Mouse (Mus musculus) MEL (cell line): ENCODE measurements around the gene Smad1. TPM values are rescaled to one million over a fixed set of nuclear protein-coding genes. Genes with fewer than 3 reads are reported as not detected.

Experiments used
- DNase-seq: peaks from one replicate; pipeline ENCODE4 v3.0.0; 2011; ENCODE audit warnings: low read depth, low spot score
- H3K27ac ChIP-seq: 2 replicates; pipeline ENCODE4 v1.5.1; 2012; ENCODE audit warnings: low read depth, mild to moderate bottlenecking, control low read depth, low read length, moderate library complexity; ENCODE audit not compliant: control insufficient read depth
- H3K27me3 ChIP-seq, 2 experiments: fragments of 150-350 bp in 1 of 2; sonication (generic) in 1 of 2; 2 replicates each; pipeline ENCODE4 v1.6.1; 2012; ENCODE audit warnings: low read length in 2 of 2, mild to moderate bottlenecking in 2 of 2, improper control_type of control experiment in 1 of 2, moderate library complexity in 1 of 2; ENCODE audit not compliant: insufficient read depth in 2 of 2, control insufficient read depth in 1 of 2
- H3K36me3 ChIP-seq, 2 experiments: 2 replicates each; pipeline ENCODE4 v1.6.1; 2012 to 2014; ENCODE audit warnings: low read length in 2 of 2, improper control_type of control experiment in 1 of 2, inconsistent platforms in 1 of 2, mild to moderate bottlenecking in 1 of 2; ENCODE audit not compliant: insufficient read depth in 2 of 2, control insufficient read depth in 1 of 2
- H3K4me1 ChIP-seq, 2 experiments: fragments of 150-350 bp in 1 of 2; sonication (generic) in 1 of 2; 2 replicates each; pipeline ENCODE4 v1.6.1; 2012; ENCODE audit warnings: low read length in 2 of 2, improper control_type of control experiment in 1 of 2, mild to moderate bottlenecking in 1 of 2; ENCODE audit not compliant: insufficient read depth in 2 of 2, control insufficient read depth in 1 of 2
- H3K4me3 ChIP-seq, 2 experiments: fragments of 150-350 bp in 1 of 2; sonication (generic) in 1 of 2; 2 replicates each; pipeline ENCODE4 v1.5.1; 2012; ENCODE audit warnings: low read depth in 2 of 2, low read length in 2 of 2, mild to moderate bottlenecking in 2 of 2, moderate library complexity in 2 of 2, control low read depth in 1 of 2, improper control_type of control experiment in 1 of 2; ENCODE audit not compliant: control insufficient read depth in 1 of 2, insufficient read depth in 1 of 2
- H3K79me2 ChIP-seq: 2 replicates; pipeline ENCODE4 v1.6.1; 2012; ENCODE audit warnings: mild to moderate bottlenecking, low read length, moderate library complexity; ENCODE audit not compliant: control insufficient read depth, poor library complexity, insufficient read depth
- H3K9ac ChIP-seq: 2 replicates; pipeline ENCODE4 v1.6.1; 2012; ENCODE audit warnings: low read depth, mild to moderate bottlenecking, control low read depth, low read length, moderate library complexity; ENCODE audit not compliant: control insufficient read depth, poor library complexity, severe bottlenecking
- H3K9me3 ChIP-seq: fragments of 150-350 bp; sonication (generic); replicated peaks from 2 replicates; pipeline ENCODE4 v1.6.1; 2012; ENCODE audit warnings: mild to moderate bottlenecking, low read length, improper control_type of control experiment, moderate library complexity; ENCODE audit not compliant: insufficient read depth
- BHLHE40 ChIP-seq: IDR thresholded peaks from 2 replicates; pipeline ENCODE4 v1.6.1; 2012; ENCODE audit warnings: low read depth, mild to moderate bottlenecking, inconsistent platforms, low read length, improper control_type of control experiment, borderline replicate concordance
- E2F4 ChIP-seq: IDR thresholded peaks from 2 replicates; pipeline ENCODE4 v1.6.1; 2011; ENCODE audit warnings: low read depth, low read length, improper control_type of control experiment, borderline replicate concordance
- ELF1 ChIP-seq: IDR thresholded peaks from 2 replicates; pipeline ENCODE4 v1.6.1; 2014; ENCODE audit warnings: low read depth, mild to moderate bottlenecking, inconsistent platforms, low read length, improper control_type of control experiment, moderate library complexity
- EP300 ChIP-seq, 2 experiments: IDR thresholded peaks; 2 replicates each; pipeline ENCODE4 v1.6.1; 2011; ENCODE audit warnings: improper control_type of control experiment in 2 of 2, low read length in 2 of 2, low read depth in 1 of 2, mild to moderate bottlenecking in 1 of 2
- GABPA ChIP-seq: IDR thresholded peaks from 2 replicates; pipeline ENCODE4 v1.6.1; 2012; ENCODE audit warnings: low read depth, mild to moderate bottlenecking, inconsistent platforms, low read length, improper control_type of control experiment, moderate library complexity
- HCFC1 ChIP-seq: IDR thresholded peaks from 2 replicates; pipeline ENCODE4 v1.6.1; 2012; ENCODE audit warnings: low read depth, mild to moderate bottlenecking, inconsistent platforms, low read length, improper control_type of control experiment, moderate library complexity
- JUND ChIP-seq: IDR thresholded peaks from 2 replicates; pipeline ENCODE4 v1.6.1; 2011; ENCODE audit warnings: low read depth, mild to moderate bottlenecking, improper control_type of control experiment, low read length
- KAT2A ChIP-seq: conservative IDR thresholded peaks from 2 replicates; pipeline ENCODE4 v1.6.1; 2012; ENCODE audit warnings: low read depth, low read length, improper control_type of control experiment, inconsistent platforms
- MAZ ChIP-seq: IDR thresholded peaks from 2 replicates; pipeline ENCODE4 v1.6.1; 2012; ENCODE audit warnings: low read depth, mild to moderate bottlenecking, inconsistent platforms, low read length, improper control_type of control experiment
- MEF2A ChIP-seq: IDR thresholded peaks from 2 replicates; pipeline ENCODE4 v1.6.1; 2014; ENCODE audit warnings: low read depth, mild to moderate bottlenecking, inconsistent platforms, low read length, improper control_type of control experiment; ENCODE audit not compliant: poor library complexity, insufficient replicate concordance, severe bottlenecking; ENCODE audit errors: extremely low read depth
- MXI1 ChIP-seq: IDR thresholded peaks from 2 replicates; pipeline ENCODE4 v1.6.1; 2011; ENCODE audit warnings: mild to moderate bottlenecking, low read depth, low read length, improper control_type of control experiment
- NELFE ChIP-seq: IDR thresholded peaks from 2 replicates; pipeline ENCODE4 v1.6.1; 2011; ENCODE audit warnings: low read depth, low read length, improper control_type of control experiment
- POLR2A ChIP-seq, 2 experiments: IDR thresholded peaks; 2 replicates each; pipeline ENCODE4 v1.6.1; 2011 to 2012; ENCODE audit warnings: low read length in 2 of 2, mild to moderate bottlenecking in 2 of 2, control low read depth in 1 of 2, improper control_type of control experiment in 1 of 2, low read depth in 1 of 2, moderate library complexity in 1 of 2; ENCODE audit not compliant: control insufficient read depth in 1 of 2, insufficient read depth in 1 of 2, poor library complexity in 1 of 2
- POLR2AphosphoS2 ChIP-seq: IDR thresholded peaks from 2 replicates; pipeline ENCODE4 v1.6.1; 2011; ENCODE audit warnings: low read length, improper control_type of control experiment
- SIN3A ChIP-seq: IDR thresholded peaks from 2 replicates; pipeline ENCODE4 v1.6.1; 2012; ENCODE audit warnings: low read length, improper control_type of control experiment, inconsistent platforms
- SMC3 ChIP-seq: IDR thresholded peaks from 2 replicates; pipeline ENCODE4 v1.6.1; 2011; ENCODE audit warnings: low read depth, low read length, improper control_type of control experiment
- TCF12 ChIP-seq: IDR thresholded peaks from 2 replicates; pipeline ENCODE4 v1.6.1; 2014; ENCODE audit warnings: low read depth, mild to moderate bottlenecking, inconsistent platforms, low read length, improper control_type of control experiment, moderate library complexity
- ZKSCAN1 ChIP-seq: IDR thresholded peaks from 2 replicates; pipeline ENCODE4 v1.6.1; 2012; ENCODE audit warnings: low read depth, mild to moderate bottlenecking, inconsistent platforms, low read length, improper control_type of control experiment, moderate library complexity
- ZMIZ1 ChIP-seq: IDR thresholded peaks from 2 replicates; pipeline ENCODE4 v1.6.1; 2012; ENCODE audit warnings: low read depth, mild to moderate bottlenecking, inconsistent platforms, low read length, improper control_type of control experiment, moderate library complexity
- ZNF384 ChIP-seq: IDR thresholded peaks from 2 replicates; pipeline ENCODE4 v1.6.1; 2012; ENCODE audit warnings: low read depth, mild to moderate bottlenecking, inconsistent platforms, low read length, improper control_type of control experiment
- polyA plus RNA-seq, 2 experiments: library from polyadenylated mRNA; stranded (reverse) in 1 of 2; unstranded in 1 of 2; fragments of >175 nt in 1 of 2; fragments of >200 nt in 1 of 2; gene quantifications; 2 replicates each; pipeline versions ENCODE4 v1.2.1 to v1.2.4; 2012; ENCODE audit warnings: low replicate concordance in 2 of 2, low read depth in 1 of 2; ENCODE audit not compliant: insufficient read length in 2 of 2, insufficient read depth in 1 of 2, missing spikeins in 1 of 2
- total RNA-seq: library from RNA; depleted of rRNA; stranded (reverse); fragments of 300-350 nt; gene quantifications from 2 replicates; pipeline ENCODE4 v1.2.3, GENCODE M21; 2012

Smad1 gene
- total and polyA plus RNA-seq, 3 experiments: 1.3 to 2.0 TPM; not detected in 1

DNA sequence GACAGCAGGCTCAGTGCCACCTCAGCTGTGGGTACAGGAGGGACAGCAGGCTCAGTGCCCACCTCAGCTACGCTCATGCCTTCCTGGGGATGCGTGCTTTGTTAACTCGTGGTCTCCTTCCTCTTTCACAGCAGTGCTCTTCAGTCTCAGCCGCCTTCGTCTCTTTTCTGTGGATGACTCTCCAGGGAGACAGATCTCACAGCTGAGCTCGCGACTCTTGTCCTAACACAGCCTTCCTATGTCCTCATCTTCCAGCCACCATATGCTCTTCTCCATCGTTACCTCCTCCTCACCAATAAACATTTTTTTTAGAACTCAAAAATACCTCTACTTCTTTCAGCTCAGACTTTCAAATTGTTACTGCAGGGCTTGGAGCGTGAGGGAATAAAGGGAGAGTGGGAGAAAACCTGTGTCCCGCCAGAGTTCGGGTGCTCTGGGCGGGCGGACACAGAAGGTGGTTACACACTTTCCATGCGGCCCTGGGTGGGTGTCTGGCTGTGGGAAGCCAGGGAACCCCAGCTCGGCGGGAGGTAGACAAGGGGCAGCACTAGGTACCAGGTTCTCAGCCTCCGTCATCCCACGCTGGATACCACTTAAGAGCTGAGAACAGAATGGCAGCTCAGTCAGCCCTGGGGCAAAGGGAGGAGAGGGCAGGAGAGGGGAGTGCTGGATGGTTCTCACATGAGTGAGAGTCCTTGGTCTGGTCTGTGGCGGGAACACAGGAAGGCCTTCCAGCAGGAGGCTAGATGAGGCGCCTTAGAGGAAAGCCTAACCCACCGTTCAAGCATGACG is 67.0 kb downstream of the Smad1 start:
- Histone ChIP-seq H3K4me1 (no peaks in the 10 kb centered on the region), H3K27ac (no peak overlapping the region), H3K27me3 (peaks cover 0 to 7% of the 10 kb centered on the region in 2 experiments; a peak in 3 of 4 replicates), H3K79me2 (no peaks in the 10 kb centered on the region), H3K9me3 (no peaks in the 10 kb centered on the region), H3K4me3 (no peak overlapping the region), H3K9ac (no peak overlapping the region), H3K36me3 (no peaks in the 10 kb centered on the region)
- no peak for DNase-seq
- TF ChIP-seq EP300 (IDR thresholded peaks at IDR 0.05; ENCODE audit: low read depth in 1 of 2, low read length in 2 of 2): no peak
- no peak for TF ChIP-seq ZMIZ1
- TF ChIP-seq HCFC1: no peak
- no peak for TF ChIP-seq POLR2AphosphoS2
- no peak for TF ChIP-seq TCF12
- TF ChIP-seq BHLHE40: no peak
- TF ChIP-seq ELF1: no peak
- TF ChIP-seq E2F4: no peak
- no peak for TF ChIP-seq NELFE
- TF ChIP-seq JUND: no peak
- no peak for TF ChIP-seq SMC3
- TF ChIP-seq KAT2A: no peak
- no peak for TF ChIP-seq MAZ

DNA sequence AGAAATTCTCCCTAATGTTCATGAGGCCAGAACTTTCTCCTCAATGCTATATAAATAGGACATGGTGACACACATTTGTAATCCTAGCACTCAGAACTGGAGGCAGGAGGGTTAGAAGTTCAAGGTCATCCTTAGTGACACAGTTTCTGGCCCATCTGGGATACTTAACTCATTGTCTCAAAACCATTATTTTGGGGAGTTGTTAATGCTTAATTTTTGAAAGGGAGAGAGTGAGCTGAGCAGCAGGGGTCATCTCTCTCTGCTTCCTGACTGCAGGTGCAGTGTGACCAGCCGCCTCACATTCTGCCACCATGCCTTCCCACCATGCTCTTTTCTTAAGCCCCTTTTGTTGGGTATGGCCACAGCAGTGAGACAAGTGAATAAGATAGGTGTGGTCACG is 67.7 kb downstream of the Smad1 start:
- Histone ChIP-seq H3K4me3 (no peak overlapping the region), H3K79me2 (no peaks in the 10 kb centered on the region), H3K27ac (no peak overlapping the region), H3K4me1 (no peaks in the 10 kb centered on the region), H3K27me3 (peaks cover 0 to 7% of the 10 kb centered on the region in 2 experiments; a peak in 3 of 4 replicates), H3K9me3 (no peaks in the 10 kb centered on the region), H3K9ac (no peak overlapping the region), H3K36me3 (no peaks in the 10 kb centered on the region)
- no peak for TF ChIP-seq MXI1
- no peak for TF ChIP-seq MEF2A
- no peak for TF ChIP-seq TCF12
- no peak for TF ChIP-seq POLR2A (IDR thresholded peaks at IDR 0.05; ENCODE audit: control insufficient read depth in 1 of 2, insufficient read depth in 1 of 2, low read depth in 1 of 2, low read length in 2 of 2, poor library complexity in 1 of 2)
- TF ChIP-seq GABPA: no peak
- no peak for TF ChIP-seq ZNF384
- no peak for TF ChIP-seq ZKSCAN1
- no peak for TF ChIP-seq ELF1
- TF ChIP-seq SIN3A: no peak
- no peak for DNase-seq
